Mouse (Mus musculus) kidney, postnatal 25 days (tissue): ENCODE results near the gene Prokr2.

Experiments used
- DNase-seq, 2 experiments: peaks; one replicate each; pipeline ENCODE4 v3.0.0; 2021; ENCODE audit warnings: mixed read lengths in 2 of 2

The Prokr2 gene

DNA sequence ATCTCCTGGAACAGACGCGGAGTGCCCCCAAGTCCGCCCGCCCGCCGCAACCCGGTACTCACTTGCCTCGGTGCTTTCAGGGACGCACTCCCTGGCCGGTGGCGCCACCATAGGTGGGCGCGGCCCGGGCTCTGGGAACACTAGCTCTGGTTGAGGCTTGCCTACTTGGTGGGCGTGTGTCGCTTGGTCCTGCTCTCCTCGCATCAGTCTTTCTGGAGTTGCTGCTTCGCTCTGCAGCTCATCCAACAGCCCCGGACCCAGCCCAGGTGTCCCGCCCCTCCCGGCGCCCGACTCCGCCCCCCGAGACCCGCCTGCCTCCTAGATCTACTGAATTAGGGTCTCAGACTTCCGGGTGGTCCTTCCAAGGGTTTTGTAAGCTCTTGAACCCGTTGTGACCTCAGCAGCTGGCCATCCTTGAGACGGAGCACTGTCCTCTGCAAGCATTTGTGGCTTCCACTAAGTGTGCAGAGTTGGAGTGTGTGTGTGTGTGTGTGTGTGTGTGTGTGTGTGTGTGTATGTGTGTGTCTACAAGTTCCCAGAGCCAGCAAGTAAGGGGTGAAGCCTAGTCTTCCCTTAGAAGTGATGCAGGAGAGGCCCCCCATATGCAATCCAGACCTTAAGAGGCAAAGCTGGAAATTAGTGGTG is at the start of gene Prokr2:
Gene Prokr2 (minus strand): TSS at position 254 of the 645 bp plus-strand sequence.
- DNase-seq: no peak

DNA sequence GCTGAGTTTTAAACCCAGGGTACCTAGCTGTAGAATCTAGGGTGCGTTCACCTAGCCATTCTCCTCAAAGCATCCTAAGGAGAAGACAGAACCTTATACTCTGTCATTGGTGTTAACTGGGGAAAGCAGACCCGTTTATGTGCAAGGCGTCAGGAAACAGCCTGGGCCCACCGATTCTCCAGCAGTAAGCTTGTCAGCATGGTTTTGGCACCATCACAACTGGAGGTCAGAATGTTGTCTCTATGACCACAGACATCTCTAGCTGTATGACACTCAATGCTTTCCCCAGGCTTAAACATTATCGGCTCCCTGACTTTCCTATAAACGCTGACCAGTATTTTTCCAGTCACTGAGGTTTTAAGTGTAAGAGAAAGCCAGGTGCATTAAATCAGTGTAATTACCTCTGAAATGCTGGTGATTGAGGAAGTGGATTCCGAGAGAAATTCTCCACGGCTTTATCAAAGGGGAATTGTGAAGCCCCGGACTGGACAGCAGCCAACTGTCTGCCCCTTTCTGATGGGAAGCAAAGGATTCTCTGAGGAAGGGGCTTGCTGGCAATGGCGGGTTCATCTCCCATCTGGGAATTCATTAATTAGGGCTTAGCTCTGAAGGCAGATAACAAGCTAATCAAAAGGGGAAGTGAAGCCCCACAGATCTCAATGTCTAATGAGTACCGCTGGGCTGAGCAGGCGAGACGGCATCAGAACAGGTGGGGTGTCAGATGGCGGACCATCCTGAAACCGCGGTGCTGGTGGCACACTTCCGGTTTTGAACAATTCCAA is 42.1 kb upstream of the Prokr2 start:
- no peak for DNase-seq

DNA sequence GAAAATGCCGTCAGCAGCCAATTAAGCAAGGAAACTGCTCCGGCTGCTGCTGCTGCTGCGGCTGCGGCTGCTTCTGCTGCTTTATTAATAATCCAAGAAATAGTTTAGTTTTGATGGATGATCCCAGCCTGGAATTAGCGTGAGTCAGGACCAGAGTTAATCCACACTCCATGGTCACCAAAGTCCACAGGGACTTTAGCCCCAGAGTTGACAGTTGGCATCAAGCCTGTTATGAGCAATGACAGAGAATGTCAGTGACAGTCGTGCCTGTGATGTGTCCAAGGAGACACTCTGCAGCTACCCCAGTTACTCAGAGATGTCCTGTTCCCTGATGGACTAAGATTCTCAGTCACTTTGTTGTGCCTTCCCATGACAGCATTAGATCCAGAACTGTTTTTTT is 40.3 kb upstream of the Prokr2 start:
- no peak for DNase-seq

DNA sequence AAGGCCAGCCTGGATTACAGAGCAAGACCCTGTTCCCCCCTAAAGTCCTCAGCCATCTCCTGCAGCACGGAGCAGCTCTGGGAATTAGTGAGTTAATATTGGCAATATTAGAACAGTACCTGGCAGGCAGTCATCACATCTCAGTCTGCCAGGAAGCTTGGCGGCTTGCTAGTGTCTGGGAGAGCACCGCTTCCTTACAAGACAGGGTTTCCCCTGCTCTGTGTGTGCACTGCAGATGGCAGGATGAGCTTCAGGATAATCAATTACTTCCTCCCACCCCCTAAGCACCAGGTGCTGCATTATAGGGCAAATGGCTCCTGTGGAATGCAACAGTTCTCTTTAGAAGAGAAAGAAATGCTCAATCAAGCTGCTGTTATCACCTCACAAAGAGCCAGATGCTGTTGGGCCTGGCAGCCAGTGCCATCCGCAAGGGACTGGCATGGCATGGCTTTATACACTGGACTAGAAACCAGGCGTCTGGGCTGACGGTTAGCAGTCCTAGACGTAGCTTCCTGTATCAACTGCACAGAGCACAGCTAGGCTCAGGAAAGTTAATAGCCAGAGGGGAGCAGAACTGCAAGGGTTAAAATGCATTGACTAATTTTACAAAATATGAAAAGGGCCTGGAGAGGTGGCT is 38.3 kb upstream of the Prokr2 start:
- DNase-seq: no peak

DNA sequence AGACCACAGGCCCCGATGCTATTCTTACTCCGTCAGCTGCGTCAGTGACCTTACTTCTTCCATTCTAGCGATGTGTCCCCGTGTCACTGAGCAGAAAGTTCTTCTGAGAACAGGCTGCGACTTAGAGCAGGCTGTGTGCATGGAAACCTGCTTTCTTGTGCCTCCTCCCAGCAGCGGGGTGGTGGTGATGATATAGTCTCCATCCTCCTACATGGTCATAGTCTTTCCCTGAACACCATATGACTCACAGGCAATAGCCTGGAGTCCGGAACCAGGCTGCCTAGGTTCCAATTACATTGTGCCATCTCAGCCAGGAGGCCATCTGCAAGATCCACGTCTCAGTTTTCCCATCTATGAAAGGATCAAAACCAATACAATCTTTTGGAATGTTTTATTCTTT is 37.6 kb upstream of the Prokr2 start:
- no peak for DNase-seq

DNA sequence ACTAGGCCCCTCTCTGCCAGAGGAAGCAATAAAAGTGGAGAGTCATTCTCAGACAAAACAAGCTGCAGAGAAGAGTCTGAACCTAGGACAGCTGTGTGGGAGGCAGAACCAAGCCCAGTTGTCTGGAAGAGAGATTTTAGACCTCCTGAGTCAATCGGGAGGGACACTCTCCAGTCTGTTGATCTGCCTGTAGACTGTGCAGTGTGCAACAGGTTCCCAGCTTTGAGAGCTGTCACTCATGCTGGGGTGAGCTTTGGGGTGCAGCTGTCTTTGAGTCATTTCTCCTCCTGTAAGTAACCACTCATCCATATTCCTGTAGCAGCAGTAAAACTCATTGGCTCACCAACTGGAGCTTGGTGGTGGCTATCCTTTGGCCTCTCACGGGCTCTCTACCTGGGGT is 33.2 kb upstream of the Prokr2 start:
- DNase-seq: no peak

DNA sequence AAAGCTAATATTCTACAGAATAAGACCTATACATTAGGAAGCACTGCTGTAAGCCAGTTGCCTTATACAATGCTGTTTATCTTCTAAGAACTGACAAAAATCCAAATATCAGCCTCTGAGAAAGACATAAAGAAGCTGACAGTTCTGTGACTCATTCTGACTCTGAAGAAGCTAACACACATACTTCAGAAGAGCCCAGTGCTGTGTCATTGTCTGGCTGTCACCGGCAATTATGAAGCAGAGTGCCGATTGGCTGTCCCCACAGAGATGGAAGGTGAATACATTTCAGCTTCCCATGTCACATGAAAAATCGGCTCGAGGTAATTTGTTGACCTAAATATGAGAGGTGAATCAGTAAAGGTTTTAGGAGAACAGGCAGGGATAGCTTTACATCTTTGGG is 24.9 kb upstream of the Prokr2 start:
- DNase-seq: no peak

DNA sequence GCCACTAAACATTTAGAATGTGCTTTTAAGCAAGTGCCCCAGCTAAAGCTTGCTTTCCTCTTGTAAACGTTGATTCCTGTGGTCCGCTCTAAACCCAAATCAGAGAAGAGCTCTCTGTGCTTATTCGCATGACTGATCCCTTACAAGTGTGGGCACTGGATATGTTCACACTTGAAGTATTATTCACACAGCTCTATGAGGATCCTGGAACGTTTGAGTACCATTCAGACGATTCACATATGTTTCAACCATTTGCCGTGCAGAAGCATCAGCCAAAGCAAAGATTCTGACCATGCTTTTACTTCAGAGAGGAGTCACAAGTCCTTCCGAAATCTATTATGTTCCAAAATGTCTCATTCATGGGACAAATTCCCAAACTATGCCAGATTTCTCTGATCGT is 12.9 kb upstream of the Prokr2 start:
- no peak for DNase-seq

DNA sequence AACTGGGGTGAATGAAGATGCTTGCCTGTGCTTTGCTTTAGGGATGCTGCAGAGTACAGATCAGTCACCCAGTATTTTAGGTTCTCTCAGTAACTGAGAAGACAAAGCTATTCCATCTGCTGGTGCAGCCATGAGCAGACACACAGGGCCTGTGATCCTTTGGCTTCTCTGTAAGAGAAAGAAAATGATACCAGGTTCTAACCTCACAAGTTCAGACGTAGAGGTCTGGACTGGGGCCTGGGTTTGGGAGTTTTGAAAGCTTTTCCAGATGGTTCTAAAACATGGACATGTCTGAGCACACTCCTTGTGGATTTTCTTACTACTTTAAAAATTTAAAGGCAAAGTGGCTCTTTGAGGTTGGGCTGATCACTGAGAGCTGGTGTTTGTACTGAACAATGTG is 10.5 kb upstream of the Prokr2 start:
- DNase-seq: no peak

DNA sequence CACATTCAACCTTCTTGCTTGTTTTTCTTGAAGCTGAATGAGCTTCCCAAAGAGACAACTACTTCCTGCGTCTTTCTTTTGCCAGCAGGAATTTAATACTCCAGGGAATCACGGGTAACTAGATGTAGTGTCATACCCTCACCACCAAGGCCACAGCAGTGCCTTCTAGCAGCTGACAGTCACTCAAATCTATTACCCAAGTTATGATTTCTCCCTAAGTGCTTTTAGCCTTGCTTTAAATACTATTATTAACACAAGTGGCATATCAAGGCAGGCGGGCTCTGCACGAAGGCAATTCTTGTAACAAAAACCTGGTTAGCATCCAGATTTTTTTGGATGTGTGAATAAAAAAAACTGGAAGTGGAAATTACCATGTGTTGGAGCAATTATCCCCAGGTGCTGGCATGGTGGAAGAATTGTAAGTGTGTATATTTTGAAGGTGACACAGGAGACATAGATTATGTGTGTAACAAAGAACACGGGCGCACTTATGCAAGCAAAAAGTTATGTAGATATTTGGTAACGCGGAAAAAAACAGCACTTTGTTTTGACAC is 5.4 kb upstream of the Prokr2 start:
- DNase-seq: no peak

DNA sequence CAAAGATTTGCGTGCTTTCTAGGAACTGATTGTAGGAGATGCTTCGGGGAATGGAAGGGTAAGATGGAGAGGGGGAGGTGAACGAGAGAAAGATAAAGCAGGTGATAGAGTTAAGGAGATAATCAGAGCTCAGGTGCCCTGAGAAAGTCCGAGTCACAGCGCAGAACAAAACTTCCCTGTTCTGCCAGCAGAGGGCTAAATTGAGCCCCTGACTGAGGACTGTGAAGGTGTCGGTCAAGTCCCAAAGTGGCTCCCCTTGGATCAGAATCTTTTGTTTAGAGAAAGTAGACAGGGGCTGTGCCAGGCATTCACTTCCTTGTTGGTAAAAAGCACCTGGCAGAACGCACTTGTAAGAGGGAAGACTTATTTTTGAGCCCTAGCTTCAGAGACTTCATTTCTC is 4.3 kb upstream of the Prokr2 start:
- peak in 1 of 2 experiments; percentile 7 for DNase-seq

DNA sequence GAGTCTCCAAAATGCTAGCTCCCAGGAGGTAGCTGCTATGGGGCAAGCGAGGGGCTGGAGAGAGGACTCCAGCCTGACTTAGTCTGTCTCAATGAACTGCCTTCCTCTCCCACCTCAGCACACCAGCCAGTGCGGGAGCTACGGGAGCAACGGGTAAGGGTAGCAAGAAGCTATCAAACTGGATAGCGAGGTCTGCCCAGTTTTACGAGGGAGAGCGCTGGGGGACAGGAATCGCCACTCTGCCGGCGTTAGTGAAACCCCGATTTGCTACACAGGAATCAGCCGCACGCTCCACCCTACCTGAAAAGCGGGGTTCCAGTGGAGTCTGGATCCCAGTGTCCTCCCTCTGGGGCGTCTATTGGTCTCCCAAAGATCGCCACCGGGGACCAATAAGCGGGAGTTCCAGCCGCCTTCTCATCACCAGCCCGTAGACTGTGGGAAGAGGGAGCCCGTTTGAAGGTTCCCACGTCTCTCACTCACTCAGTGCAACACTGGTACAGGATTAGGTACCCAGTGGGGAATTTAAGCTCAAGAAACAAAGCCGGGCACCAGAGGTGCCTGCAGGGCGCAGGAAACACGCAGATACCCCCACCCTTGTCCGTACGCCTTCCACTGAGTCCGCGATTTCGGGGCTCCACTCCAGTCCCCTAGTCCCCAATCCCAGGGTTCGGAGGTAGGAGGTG is 595 bp downstream of the Prokr2 start:
- no peak for DNase-seq

DNA sequence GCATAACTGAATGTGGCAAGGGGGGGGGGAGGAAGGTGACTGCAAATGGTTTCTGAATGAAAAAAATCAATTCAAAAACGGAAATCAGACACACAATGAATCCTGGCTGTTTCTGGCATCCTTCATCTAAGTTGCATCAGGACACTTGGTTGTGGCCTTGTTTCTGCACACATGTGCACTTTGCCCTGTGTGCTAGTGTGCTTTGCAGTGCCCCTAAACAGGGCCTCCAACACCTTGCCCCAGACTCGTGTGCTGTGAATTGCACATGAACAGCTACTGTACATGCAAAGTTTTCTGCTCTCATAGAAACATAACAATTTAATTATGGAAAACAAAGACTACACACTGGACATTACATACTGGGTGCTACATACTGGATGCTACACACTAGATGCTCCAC is 2.9 kb downstream of the Prokr2 start:
- DNase-seq: no peak

DNA sequence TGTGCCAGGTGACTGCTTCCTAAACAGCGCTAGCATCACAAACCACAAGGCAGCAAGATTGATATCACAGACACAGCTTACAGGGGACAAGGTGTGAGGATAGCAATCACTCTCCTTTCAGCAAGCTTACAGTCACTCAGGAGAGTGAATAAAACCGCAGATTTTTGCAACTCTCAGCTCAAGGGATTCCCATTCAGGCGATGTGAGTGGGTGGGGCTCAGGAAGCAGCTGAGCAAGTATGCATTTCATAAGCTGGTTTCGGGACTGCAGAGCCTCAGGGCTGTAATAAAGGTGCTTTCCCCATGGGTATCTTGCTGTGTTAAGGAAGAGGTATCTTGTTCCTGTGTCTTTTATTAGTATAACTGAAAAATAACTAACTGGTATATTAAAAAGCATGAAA is 5.6 kb downstream of the Prokr2 start:
- DNase-seq: no peak

DNA sequence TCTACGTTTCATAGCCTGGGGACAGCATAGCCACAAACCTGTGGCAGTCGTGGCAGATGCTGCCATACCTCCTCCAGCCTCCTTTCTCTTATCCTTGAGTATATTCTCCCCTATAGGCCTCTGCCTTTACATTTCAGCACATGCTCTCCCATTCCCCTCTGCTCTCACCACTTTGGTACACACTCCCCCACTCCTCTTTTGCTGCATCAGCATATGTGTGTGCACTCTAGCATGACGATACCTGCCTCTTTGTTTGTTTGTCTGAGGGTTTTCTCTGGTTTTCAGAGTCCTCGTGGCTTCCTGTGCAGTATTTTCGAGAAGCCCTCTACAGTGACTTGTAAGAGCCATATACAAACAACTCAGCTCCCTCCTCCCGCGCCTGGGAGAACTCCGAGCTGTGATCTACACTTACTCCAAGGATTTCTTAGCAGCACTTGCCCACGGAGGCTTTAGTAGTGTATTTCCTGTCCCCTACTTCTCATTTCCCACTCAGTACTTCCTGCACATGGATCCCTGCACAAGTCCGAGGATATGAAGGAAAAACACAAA is 6.6 kb downstream of the Prokr2 start:
- no peak for DNase-seq

DNA sequence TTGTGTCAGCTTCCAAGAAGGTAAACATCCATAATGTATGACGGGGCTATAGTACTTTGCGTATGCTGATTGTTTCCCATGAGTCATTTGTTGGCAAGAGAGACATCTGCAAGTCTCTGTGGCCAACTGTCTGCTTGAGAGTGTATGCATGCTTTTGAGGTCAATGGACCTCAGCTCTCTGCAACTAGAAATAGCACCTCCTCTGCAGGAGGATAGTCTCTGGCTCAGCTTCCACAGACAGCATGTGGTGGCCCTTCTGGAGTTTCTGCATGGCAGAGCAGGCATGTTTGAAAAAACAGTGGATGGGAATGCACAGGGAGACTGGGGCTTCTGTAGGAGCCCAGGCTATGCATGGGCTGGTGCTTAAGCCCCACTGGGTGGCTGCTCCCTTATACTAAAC is 7.8 kb downstream of the Prokr2 start:
- DNase-seq: no peak

DNA sequence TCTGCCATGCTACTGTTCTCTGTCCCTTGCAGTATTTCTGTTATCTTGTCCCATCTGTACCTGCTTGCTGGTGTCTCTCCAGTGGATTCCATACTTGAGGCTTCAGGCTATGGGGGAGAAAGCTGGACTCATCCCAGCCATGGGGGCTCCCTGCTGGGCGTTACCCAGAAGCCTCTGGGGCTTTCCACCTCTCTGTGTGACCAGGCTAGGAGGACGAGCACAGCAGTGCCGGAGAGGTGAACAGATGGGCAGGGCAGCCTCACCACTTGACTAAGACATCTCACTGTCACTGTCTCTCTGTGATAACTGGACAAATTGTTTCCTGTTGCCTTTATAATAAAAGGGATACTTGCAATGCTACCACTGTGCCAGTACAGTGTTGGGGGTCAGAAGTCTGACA is 9.5 kb downstream of the Prokr2 start:
- no peak for DNase-seq

DNA sequence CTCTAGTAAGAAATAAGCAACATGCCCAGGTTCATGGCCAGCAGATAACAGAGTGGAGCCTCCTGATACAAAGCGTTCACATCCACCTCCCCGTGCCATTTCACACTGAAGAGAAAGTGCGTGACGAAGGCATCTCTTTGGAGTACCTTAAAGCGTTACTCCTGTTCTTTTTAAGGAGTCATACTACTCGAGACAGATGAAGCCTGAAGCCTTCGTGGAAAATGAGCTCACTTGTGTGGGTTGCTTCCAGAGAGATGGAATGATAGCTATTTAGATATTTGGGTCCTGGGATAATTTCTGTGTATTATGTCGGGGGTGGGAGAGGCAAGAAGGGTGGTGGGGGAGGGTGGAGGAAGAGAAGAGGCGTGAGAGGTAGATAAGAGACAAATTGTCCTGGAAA is 10.1 kb downstream of the Prokr2 start:
- DNase-seq: no peak

DNA sequence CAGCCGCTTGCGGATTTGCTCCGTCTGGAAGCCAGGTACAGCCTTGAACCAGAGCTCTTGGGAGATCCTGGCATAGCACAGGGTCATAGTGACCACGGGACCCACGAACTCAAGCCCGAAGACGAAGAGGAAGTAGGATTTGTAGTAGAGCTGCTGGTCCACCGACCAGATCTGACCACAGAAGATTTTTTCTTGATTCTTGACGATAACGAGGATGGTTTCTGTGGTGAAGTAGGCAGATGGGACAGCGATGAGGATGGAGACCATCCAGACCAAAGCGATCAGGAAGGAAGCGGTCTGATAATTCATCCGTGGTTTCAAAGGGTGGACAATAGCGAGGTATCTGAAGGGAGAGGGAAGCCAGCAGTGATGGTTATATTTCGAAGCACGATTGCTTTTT is 11.5 kb downstream of the Prokr2 start:
- no peak for DNase-seq

DNA sequence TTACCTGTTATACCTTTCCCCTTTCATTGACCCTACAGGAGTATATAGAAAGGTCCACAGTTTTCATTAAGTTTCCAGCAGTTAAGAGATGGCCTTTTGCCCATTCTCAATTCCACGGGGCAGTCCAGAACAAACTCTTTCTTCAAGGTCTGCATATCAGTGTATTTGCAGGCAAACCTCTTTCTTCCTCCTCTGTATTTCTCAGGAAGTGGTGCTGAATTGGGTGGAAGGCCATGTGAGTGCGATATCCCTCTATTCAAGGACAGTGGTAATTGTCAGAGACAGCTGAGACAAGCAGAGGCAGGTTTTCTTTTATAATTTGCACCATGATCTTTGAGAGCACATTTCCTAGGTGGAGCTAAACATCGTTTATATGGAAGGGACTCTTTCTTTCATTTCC is 16.8 kb downstream of the Prokr2 start:
- no peak for DNase-seq

DNA sequence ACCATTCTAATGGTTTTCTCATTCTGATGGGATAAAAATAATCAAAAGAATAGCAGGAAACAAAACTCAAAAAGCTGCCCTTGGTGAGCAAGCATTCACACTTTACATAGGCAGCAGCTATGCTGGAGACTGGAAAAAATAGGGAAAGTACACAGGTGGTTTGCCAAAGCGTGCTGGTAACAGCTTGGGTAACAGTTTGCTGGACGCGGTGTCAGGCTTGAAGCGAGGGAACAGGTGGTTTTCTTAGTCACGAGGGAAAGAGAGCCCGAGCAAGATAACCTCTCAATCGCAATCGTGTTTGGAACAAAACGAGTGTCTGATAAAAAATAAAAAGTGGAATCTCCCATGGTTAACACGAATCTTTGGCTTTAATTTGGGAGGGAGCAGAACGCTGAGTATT is 41.4 kb downstream of the Prokr2 start:
- DNase-seq: no peak

DNA sequence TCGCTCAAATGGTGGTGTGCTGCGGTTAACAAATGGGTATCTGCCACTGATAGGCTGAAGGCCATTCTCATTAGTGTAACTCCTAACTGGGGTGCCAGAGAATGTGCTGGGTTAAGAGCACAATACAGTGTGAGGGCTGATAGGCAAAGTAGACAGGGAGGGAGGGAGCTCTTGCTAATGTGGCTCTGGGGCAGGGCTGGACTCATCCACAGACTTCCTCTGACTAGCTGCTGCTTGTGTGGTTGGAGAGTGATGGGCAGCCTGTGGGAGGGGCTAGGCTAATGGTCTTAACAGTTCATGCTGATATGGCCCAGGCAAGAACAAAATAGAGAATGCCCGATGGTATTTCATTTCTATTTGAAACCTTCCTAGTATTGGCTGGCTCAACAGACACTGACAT is 44.0 kb downstream of the Prokr2 start:
- DNase-seq: no peak

DNA sequence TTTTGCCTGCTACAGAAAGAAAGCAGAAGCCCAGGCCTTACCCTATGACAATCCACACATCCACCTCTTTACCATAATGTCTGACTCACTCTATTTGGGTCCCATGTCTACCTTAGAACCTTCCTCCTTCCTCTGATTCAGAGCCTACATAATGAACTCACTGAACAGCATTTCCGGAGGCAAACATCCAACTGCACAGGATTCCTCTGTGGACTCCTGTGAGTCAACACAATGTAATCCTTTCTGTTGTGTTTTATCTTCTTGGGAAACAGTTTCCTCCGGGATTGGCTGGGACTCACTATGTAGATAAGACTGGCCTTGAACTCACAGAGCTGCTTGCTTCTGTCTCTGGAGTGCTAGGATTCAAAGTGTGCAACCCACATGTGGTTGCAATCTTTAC is 44.9 kb downstream of the Prokr2 start:
- DNase-seq: no peak
